Mouse (Mus musculus) testis, adult 2 months (tissue): ENCODE data around the gene Slc8a1. TPM values are rescaled to one million over a fixed set of nuclear protein-coding genes. Genes with fewer than 3 reads are reported as not detected.

ENCODE experiments used
- H3K27ac ChIP-seq: fragments of 200-500 bp; 2 replicates; pipeline ENCODE4 v1.5.1; 2012; ENCODE audit warnings: low read depth, low read length; ENCODE audit not compliant: control insufficient read depth, insufficient read depth
- H3K27me3 ChIP-seq: fragments of 200-500 bp; 2 replicates; pipeline ENCODE4 v1.6.1; 2012; ENCODE audit warnings: mild to moderate bottlenecking, low read length, moderate library complexity; ENCODE audit not compliant: control insufficient read depth, insufficient read depth
- H3K36me3 ChIP-seq: fragments of 200-500 bp; 2 replicates; pipeline ENCODE4 v1.6.1; 2012; ENCODE audit warnings: mild to moderate bottlenecking, low read length; ENCODE audit not compliant: control insufficient read depth, insufficient read depth
- H3K4me1 ChIP-seq: fragments of 200-500 bp; 2 replicates; pipeline ENCODE4 v1.6.1; 2012; ENCODE audit warnings: low read length; ENCODE audit not compliant: control insufficient read depth, insufficient read depth
- H3K4me3 ChIP-seq: fragments of 200-500 bp; 2 replicates; pipeline ENCODE4 v1.5.1; 2012; ENCODE audit warnings: low read depth, mild to moderate bottlenecking, low read length, moderate library complexity, mixed read lengths; ENCODE audit not compliant: control insufficient read depth
- CTCF ChIP-seq: fragments of 200-500 bp; IDR thresholded peaks from 2 replicates; pipeline ENCODE4 v1.5.1; 2012; ENCODE audit warnings: low read depth, mild to moderate bottlenecking, inconsistent platforms, low read length, moderate library complexity; ENCODE audit not compliant: control insufficient read depth, insufficient read depth, insufficient replicate concordance
- POLR2A ChIP-seq: fragments of 200-500 bp; IDR thresholded peaks from 2 replicates; pipeline ENCODE4 v1.6.1; 2012; ENCODE audit warnings: low read depth, mild to moderate bottlenecking, inconsistent platforms, low read length, moderate library complexity; ENCODE audit not compliant: control insufficient read depth
- polyA plus RNA-seq: library from polyadenylated mRNA; depleted of rRNA; stranded (reverse); fragments of >200 nt; gene quantifications from 2 replicates; pipeline ENCODE4 v1.2.3, GENCODE M21; 2012

Gene Slc8a1
- polyA plus RNA-seq, 1 experiment: 0.72 TPM

DNA sequence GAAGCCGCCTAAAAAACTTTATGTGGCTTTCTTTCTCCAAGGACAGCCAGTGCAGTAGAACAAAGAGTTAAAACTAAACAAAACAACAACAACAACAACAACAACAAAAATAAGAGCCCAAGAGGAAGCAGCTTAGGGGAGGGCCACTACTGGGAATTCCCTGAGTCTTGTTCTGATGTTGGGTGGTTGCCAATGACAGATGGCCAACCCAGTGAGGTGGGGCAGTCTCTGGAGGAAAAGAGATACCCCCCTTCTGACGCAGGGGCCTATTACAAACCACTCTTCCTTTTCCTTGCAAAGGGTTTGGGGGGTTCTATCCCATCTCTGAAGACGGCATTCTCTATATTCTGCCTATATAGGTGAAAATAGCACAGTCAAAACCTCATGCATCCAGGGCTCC lies 347.4 kb downstream of the Slc8a1 start:
- TF ChIP-seq POLR2A (no peak), CTCF (no peak)

DNA sequence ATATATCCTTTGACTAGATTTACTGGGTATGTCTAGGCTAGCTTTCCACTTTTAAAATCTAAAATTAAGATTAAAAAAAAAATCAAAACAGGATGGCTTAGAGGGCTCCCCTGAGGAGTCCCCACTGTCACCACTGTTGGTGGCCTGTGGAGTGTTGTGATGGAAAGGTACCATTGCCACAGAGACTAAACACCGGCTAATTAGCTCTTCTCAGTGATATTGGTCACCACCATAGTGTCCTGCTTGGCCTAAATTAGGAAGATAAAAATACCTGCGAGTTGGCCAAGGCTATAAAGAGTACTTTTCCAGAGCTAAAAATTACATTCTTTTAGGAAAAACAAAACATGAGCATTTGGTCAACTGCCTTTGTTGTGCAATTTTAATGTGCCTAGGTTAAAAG lies 352.1 kb downstream of the Slc8a1 start:
- Histone ChIP-seq H3K4me3 (no peak overlapping the region), H3K36me3 (no peaks in the 10 kb centered on the region), H3K27me3 (no peaks in the 10 kb centered on the region), H3K27ac (no peak overlapping the region), H3K4me1 (no peaks in the 10 kb centered on the region)
- TF ChIP-seq CTCF (no peak), POLR2A (no peak)

More for the DNA sequence above, 347.4 kb downstream of the Slc8a1 start:
- H3K36me3 ChIP-seq: no peaks in the 10 kb centered on the region
- no peak overlapping the region for H3K4me3 ChIP-seq
- no peaks in the 10 kb centered on the region for H3K27me3 ChIP-seq
- no peak overlapping the region for H3K27ac ChIP-seq
- no peaks in the 10 kb centered on the region for H3K4me1 ChIP-seq

DNA sequence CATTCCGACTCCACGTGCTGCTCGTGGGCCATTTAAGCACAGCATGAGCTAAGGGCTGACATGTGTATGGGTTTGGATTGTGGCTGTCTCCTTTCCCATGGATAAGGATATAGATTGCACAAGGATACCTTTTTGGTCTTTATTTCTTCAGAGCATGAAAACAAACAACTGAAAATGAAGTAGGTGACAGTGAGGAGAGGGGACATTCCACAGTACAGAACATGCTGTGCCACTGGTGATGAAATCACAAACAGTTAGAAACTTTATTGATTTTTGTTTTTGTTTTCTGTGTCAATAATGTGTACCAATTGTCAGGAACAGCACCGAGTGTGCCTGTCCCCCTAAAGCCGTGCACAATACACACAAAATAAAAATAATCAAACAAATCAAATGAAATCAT lies 352.7 kb downstream of the Slc8a1 start:
- Histone ChIP-seq H3K27me3 (no peaks in the 10 kb centered on the region), H3K4me3 (no peak overlapping the region), H3K4me1 (no peaks in the 10 kb centered on the region), H3K27ac (no peak overlapping the region), H3K36me3 (no peaks in the 10 kb centered on the region)
- no peak for TF ChIP-seq CTCF
- TF ChIP-seq POLR2A: no peak

DNA sequence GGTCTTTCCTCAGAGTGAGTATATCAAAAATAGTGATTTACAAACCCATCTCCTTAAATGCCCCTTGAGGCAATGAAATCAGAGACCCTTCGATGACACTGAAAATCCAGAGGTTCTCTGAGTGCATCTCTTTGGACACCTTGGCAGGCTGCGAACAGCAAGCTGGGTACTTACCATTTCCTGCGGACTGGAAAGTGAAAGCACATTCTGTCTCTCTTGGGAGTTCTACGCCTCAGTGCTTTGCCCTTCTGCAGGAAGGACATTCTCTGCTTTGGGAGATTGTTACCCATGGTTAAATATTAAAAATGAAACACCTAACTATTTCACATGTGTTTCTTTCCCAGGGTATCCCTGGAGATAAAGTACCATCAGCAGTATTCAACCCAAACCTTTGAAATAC lies 354.7 kb downstream of the Slc8a1 start:
- H3K27me3 ChIP-seq: no peaks in the 10 kb centered on the region
- H3K4me3 ChIP-seq: no peak overlapping the region
- TF ChIP-seq CTCF (no peak), POLR2A (no peak)
- no peaks in the 10 kb centered on the region for H3K4me1 ChIP-seq
- H3K36me3 ChIP-seq: no peaks in the 10 kb centered on the region
- no peak overlapping the region for H3K27ac ChIP-seq

DNA sequence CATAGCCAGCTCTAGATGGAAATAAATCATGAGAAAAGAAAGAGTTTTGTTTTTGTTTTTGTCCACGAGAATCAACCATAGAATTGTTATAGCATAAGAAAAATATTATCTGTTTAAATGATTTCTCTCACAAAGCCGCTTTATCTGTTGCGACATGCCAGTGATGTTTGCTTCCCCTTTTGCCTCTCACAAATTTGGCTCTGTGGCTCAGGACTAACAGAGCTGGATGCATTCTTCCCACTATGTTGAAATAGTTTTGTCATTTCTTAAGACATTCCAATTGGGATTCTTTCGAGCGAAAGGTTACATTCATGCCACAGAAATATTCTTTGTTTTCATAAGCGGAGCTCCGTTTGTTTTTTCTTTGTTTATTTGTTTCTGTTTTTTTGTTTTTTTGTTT lies 359.7 kb downstream of the Slc8a1 start:
- no peaks in the 10 kb centered on the region for H3K4me1 ChIP-seq
- H3K27ac ChIP-seq: no peak overlapping the region
- no peak overlapping the region for H3K4me3 ChIP-seq
- no peaks in the 10 kb centered on the region for H3K27me3 ChIP-seq
- no peak for TF ChIP-seq POLR2A
- no peak for TF ChIP-seq CTCF
- H3K36me3 ChIP-seq: no peaks in the 10 kb centered on the region

DNA sequence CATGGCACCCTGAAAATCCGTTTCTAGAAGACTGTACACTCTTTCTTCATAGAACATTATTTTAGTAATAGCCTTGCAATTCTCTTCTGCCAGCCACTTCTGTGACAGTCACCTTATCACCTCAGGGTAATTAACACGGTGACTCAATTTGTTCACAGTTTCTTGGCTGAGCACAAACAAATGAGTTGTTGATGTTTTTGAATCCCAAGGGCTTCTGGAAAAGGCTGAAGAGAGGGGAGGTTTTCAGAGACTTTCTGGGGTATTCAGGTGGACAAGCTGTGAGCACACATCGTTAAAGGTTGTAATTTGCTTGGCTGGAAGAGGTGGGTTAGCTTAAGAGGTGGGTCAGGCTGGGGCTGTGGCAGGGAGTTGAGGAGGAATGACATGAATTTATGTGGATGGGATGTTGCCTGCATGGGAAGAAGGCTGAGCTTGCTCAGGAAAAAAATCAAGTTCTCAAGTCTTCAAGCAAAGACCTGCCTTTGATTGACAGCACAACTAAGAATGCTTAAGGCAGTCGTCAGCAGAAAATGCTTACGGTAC lies 360.3 kb downstream of the Slc8a1 start:
- H3K27me3 ChIP-seq: no peaks in the 10 kb centered on the region
- H3K4me1 ChIP-seq: no peaks in the 10 kb centered on the region
- no peaks in the 10 kb centered on the region for H3K36me3 ChIP-seq
- TF ChIP-seq POLR2A (no peak), CTCF (no peak)
- H3K4me3 ChIP-seq: no peak overlapping the region
- H3K27ac ChIP-seq: no peak overlapping the region

DNA sequence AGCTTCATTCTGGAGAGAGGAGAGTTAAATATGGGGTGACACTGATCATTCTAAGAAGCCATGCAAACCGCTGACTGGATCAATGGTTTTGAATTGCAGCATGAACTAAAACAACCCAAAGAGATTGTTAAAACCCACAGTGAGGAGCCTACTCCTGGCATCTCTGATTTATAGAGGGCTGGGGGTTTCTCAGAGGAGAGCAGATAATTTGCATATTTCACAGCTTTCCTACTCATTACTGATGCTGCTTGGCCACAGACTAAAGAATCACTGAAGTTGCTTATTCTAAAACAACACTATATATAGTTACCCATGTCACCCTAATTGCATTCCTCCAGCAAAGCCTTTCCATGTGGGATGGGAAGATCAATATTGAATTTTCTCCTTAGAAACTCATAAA lies 361.0 kb downstream of the Slc8a1 start:
- Histone ChIP-seq H3K27me3 (no peaks in the 10 kb centered on the region), H3K27ac (no peak overlapping the region), H3K4me1 (no peaks in the 10 kb centered on the region), H3K36me3 (no peaks in the 10 kb centered on the region), H3K4me3 (no peak overlapping the region)
- TF ChIP-seq POLR2A (no peak), CTCF (no peak)

DNA sequence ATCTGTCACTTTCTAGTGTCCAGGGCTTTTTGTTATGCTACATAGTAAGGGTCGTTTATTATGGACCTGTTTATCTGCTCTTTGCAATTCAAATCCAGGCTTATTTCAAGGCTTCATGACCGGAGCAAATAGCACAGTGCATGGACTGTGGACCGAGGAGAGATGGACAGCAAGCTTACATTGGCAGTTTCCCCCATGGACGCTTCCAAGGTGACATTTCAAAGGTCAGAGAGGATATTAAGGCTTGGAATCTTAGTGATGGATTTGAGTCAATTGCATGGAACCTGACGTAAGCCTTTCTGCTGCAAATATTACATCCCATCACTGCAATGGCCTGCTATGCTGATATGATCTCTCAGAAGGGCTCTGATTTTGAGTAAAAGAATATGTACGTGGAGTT lies 362.3 kb downstream of the Slc8a1 start:
- no peak overlapping the region for H3K4me3 ChIP-seq
- no peak overlapping the region for H3K27ac ChIP-seq
- no peaks in the 10 kb centered on the region for H3K27me3 ChIP-seq
- no peaks in the 10 kb centered on the region for H3K4me1 ChIP-seq
- no peaks in the 10 kb centered on the region for H3K36me3 ChIP-seq
- TF ChIP-seq CTCF: no peak
- TF ChIP-seq POLR2A: no peak
